Mouse (Mus musculus): ENCODE measurements at regions not wholly inside any gene's neighbourhood (a gene's known extent, or its start where the extent isn't known, plus 50 kb on each side); places are given as distances from the start of the nearest gene placed in this dataset.

- DNase-seq = no peak
- intact Hi-C loops (cut with DNase I) = no loop called here
Observed at GRCm38 (mm10) chr16:24154816-24155357, 166.2 kb upstream of the Bcl6 start.

GRCm38 (mm10) chr16:24153943-24154342 lies 165.3 kb upstream of the Bcl6 start:
- intact Hi-C loops (cut with DNase I) = no loop called here
- no peak for DNase-seq

GRCm38 (mm10) chr16:24151831-24152247 lies 163.2 kb upstream of the Bcl6 start:
- intact Hi-C loops (cut with DNase I) = no loop called here

GRCm38 (mm10) chr16:24151178-24151725 lies 162.6 kb upstream of the Bcl6 start:
- no peak for DNase-seq

More at GRCm38 (mm10) chr16:24151831-24152247, 163.2 kb upstream of the Bcl6 start:
- DNase-seq = no peak

GRCm38 (mm10) chr16:24150512-24150911 lies 161.9 kb upstream of the Bcl6 start:
- DNase-seq = no peak
- intact Hi-C loops (cut with DNase I) = no loop called here

More at GRCm38 (mm10) chr16:24151178-24151725, 162.6 kb upstream of the Bcl6 start:
- intact Hi-C loops (cut with DNase I) = no loop called here

- intact Hi-C loops (cut with DNase I) = no loop called here
- DNase-seq = no peak
Observed at GRCm38 (mm10) chr16:24149441-24149840, 160.8 kb upstream of the Bcl6 start.

GRCm38 (mm10) chr16:24143894-24144293 lies 155.2 kb upstream of the Bcl6 start:
- intact Hi-C loops (cut with DNase I) = no loop called here
- no peak for DNase-seq

GRCm38 (mm10) chr16:24142915-24143541 lies 154.4 kb upstream of the Bcl6 start:
- intact Hi-C loops (cut with DNase I) = no loop called here

GRCm38 (mm10) chr16:24139109-24139508 lies 150.5 kb upstream of the Bcl6 start:
- no peak for DNase-seq
- intact Hi-C loops (cut with DNase I) = no loop called here

More at GRCm38 (mm10) chr16:24142915-24143541, 154.4 kb upstream of the Bcl6 start:
- no peak for DNase-seq

- intact Hi-C loops (cut with DNase I) = no loop called here
Observed at GRCm38 (mm10) chr16:24137266-24138033, 148.8 kb upstream of the Bcl6 start.

GRCm38 (mm10) chr16:24136483-24137148 lies 148.0 kb upstream of the Bcl6 start:
- intact Hi-C loops (cut with DNase I) = no loop called here
- no peak for DNase-seq

More at GRCm38 (mm10) chr16:24137266-24138033, 148.8 kb upstream of the Bcl6 start:
- DNase-seq = no peak

- intact Hi-C loops (cut with DNase I) = no loop called here
- DNase-seq = no peak
Observed at GRCm38 (mm10) chr16:24135841-24136240, 147.2 kb upstream of the Bcl6 start.

GRCm38 (mm10) chr16:24135351-24135750 lies 146.7 kb upstream of the Bcl6 start:
- no peak for DNase-seq
- intact Hi-C loops (cut with DNase I) = no loop called here

GRCm38 (mm10) chr16:24134486-24135050 lies 145.9 kb upstream of the Bcl6 start:
- intact Hi-C loops (cut with DNase I) = no loop called here
- no peak for DNase-seq

- intact Hi-C loops (cut with DNase I) = no loop called here
- no peak for DNase-seq
Observed at GRCm38 (mm10) chr16:24130646-24131045, 142.0 kb upstream of the Bcl6 start.

- intact Hi-C loops (cut with DNase I) = no loop called here
- no peak for DNase-seq
Observed at GRCm38 (mm10) chr16:24129701-24130100, 141.0 kb upstream of the Bcl6 start.

GRCm38 (mm10) chr16:24128566-24128965 lies 139.9 kb upstream of the Bcl6 start:
- intact Hi-C loops (cut with DNase I) = no loop called here
- DNase-seq = peak in 1 of 2 experiments; percentile 10

- intact Hi-C loops (cut with DNase I) = no loop called here
- DNase-seq = no peak
Observed at GRCm38 (mm10) chr16:24124766-24125165, 136.1 kb upstream of the Bcl6 start.

- no peak for DNase-seq
- intact Hi-C loops (cut with DNase I) = no loop called here
Observed at GRCm38 (mm10) chr16:24124083-24124482, 135.4 kb upstream of the Bcl6 start.

- intact Hi-C loops (cut with DNase I) = no loop called here
- no peak for DNase-seq
Observed at GRCm38 (mm10) chr16:24121633-24122032, 133.0 kb upstream of the Bcl6 start.

GRCm38 (mm10) chr16:24120836-24121235 lies 132.2 kb upstream of the Bcl6 start:
- no peak for DNase-seq

More at GRCm38 (mm10) chr16:24120836-24121235, 132.2 kb upstream of the Bcl6 start:
- intact Hi-C loops (cut with DNase I) = no loop called here
